Mouse (Mus musculus): ENCODE measurements around the gene Aes. TPM values are rescaled to one million over a fixed set of nuclear protein-coding genes. Genes with fewer than 3 reads are reported as not detected.
A peak's percentile ranks its signal among the peaks of the same experiment; 100 is the strongest.

Aes gene
- polyA plus RNA-seq, 2 experiments, result 134 to 139 TPM

- H3K27me3 ChIP-seq (ENCODE audit: control insufficient read depth, insufficient read depth, low read length), result no peaks in the 10 kb centered on the region
- 63% methylated on average over 3 of the region's 3 CpGs for WGBS (ENCODE audit: insufficient replicate concordance)
- peaks cover 2 to 13% of the 10 kb centered on the region in 2 experiments; a peak in 2 of 4 replicates for H3K4me1 ChIP-seq (replicated peaks; ENCODE audit: control insufficient read depth in 2 of 2, insufficient read depth in 2 of 2, low read length in 1 of 2)
- no peak overlapping the region for H3K4me3 ChIP-seq (ENCODE audit: insufficient read depth in 1 of 2, low read depth in 2 of 2, low read length in 2 of 2)
- no peak overlapping the region for H3K9ac ChIP-seq (replicated peaks)
- H3K27ac ChIP-seq, result no peak overlapping the region
- DNase-seq (ENCODE audit: low read depth in 3 of 3, low spot score in 3 of 3) (no peak), ATAC-seq (ENCODE audit: insufficient read depth) (no peak)
- no peaks in the 10 kb centered on the region for H3K9me3 ChIP-seq (ENCODE audit: control insufficient read depth, low read length)
- TF ChIP-seq CTCF (IDR thresholded peaks at IDR 0.05; ENCODE audit: low read depth), result no peak
- no peak for TF ChIP-seq EP300 (IDR thresholded peaks at IDR 0.05; ENCODE audit: low read depth)
- no peaks in the 10 kb centered on the region for H3K36me3 ChIP-seq (replicated peaks; ENCODE audit: control insufficient read depth, insufficient read depth, low read depth)
- no peak overlapping the region for H3K4me2 ChIP-seq (ENCODE audit: low read depth)
Observed at GRCm38 (mm10) chr10:81538321-81539048, 20.8 kb upstream of the Aes start.

- no peak for DNase-seq (ENCODE audit: low read depth in 3 of 3, low spot score in 3 of 3)
- TF ChIP-seq CTCF (IDR thresholded peaks at IDR 0.05; ENCODE audit: low read depth) (no peak), EP300 (IDR thresholded peaks at IDR 0.05; ENCODE audit: low read depth) (no peak)
- Histone ChIP-seq H3K27ac (no peak overlapping the region), H3K4me2 (ENCODE audit: low read depth) (peak overlapping the region; percentile 28; the same call in 1 of the 2 replicates), H3K4me3 (ENCODE audit: insufficient read depth in 1 of 2, low read depth in 2 of 2, low read length in 2 of 2) (no peak overlapping the region), H3K27me3 (ENCODE audit: control insufficient read depth, insufficient read depth, low read length) (no peaks in the 10 kb centered on the region), H3K36me3 (replicated peaks; ENCODE audit: control insufficient read depth, insufficient read depth, low read depth) (no peaks in the 10 kb centered on the region), H3K9me3 (ENCODE audit: control insufficient read depth, low read length) (no peaks in the 10 kb centered on the region), H3K4me1 (replicated peaks; ENCODE audit: control insufficient read depth in 2 of 2, insufficient read depth in 2 of 2, low read length in 1 of 2) (peaks cover 13 to 26% of the 10 kb centered on the region in 2 experiments), H3K9ac (replicated peaks) (peak overlapping the region; percentile 13; the same call in 1 of the 2 replicates)
- WGBS (ENCODE audit: insufficient replicate concordance), result 56% methylated on average over 5 of the region's 5 CpGs
- no peak for ATAC-seq (ENCODE audit: insufficient read depth)
Observed at GRCm38 (mm10) chr10:81541363-81541762, 17.9 kb upstream of the Aes start.

GRCm38 (mm10) chr10:81541803-81542202 lies 17.5 kb upstream of the Aes start:
- Histone ChIP-seq H3K9ac (replicated peaks) (0 out of 2 replicates have a peak overlapping the region, but pooled peaks have one; percentile 13), H3K27me3 (ENCODE audit: control insufficient read depth, insufficient read depth, low read length) (no peaks in the 10 kb centered on the region), H3K36me3 (replicated peaks; ENCODE audit: control insufficient read depth, insufficient read depth, low read depth) (no peaks in the 10 kb centered on the region), H3K4me2 (ENCODE audit: low read depth) (peak overlapping the region; percentile 28; the same call in 1 of the 2 replicates), H3K4me1 (replicated peaks; ENCODE audit: control insufficient read depth in 2 of 2, insufficient read depth in 2 of 2, low read length in 1 of 2) (peaks cover 17 to 30% of the 10 kb centered on the region in 2 experiments), H3K27ac (no peak overlapping the region; the same call in 1 of the 2 replicates), H3K4me3 (ENCODE audit: insufficient read depth in 1 of 2, low read depth in 2 of 2, low read length in 2 of 2) (no peak overlapping the region), H3K9me3 (ENCODE audit: control insufficient read depth, low read length) (no peaks in the 10 kb centered on the region)
- ATAC-seq (ENCODE audit: insufficient read depth) (no peak), DNase-seq (ENCODE audit: low read depth in 3 of 3, low spot score in 3 of 3) (no peak)
- TF ChIP-seq EP300 (IDR thresholded peaks at IDR 0.05; ENCODE audit: low read depth) (no peak), CTCF (IDR thresholded peaks at IDR 0.05; ENCODE audit: low read depth) (no peak)
- WGBS (ENCODE audit: insufficient replicate concordance), result 66% methylated on average over 10 of the region's 10 CpGs

GRCm38 (mm10) chr10:81542727-81543460 lies 16.4 kb upstream of the Aes start:
- DNase-seq (ENCODE audit: low read depth in 3 of 3, low spot score in 3 of 3) (no peak), ATAC-seq (ENCODE audit: insufficient read depth) (no peak)
- WGBS (ENCODE audit: insufficient replicate concordance), result 73% methylated on average over 7 of the region's 7 CpGs
- Histone ChIP-seq H3K4me1 (replicated peaks; ENCODE audit: control insufficient read depth in 2 of 2, insufficient read depth in 2 of 2, low read length in 1 of 2) (peaks cover 17 to 34% of the 10 kb centered on the region in 2 experiments), H3K4me2 (ENCODE audit: low read depth) (peak overlapping the region; percentile 88), H3K9me3 (ENCODE audit: control insufficient read depth, low read length) (no peaks in the 10 kb centered on the region), H3K4me3 (ENCODE audit: insufficient read depth in 1 of 2, low read depth in 2 of 2, low read length in 2 of 2) (peak overlapping the region in 1 of 2 experiments; percentile 78; a peak in 2 of 4 replicates), H3K9ac (replicated peaks) (peak overlapping the region; percentile 74), H3K27ac (no peak overlapping the region), H3K27me3 (ENCODE audit: control insufficient read depth, insufficient read depth, low read length) (no peaks in the 10 kb centered on the region), H3K36me3 (replicated peaks; ENCODE audit: control insufficient read depth, insufficient read depth, low read depth) (no peaks in the 10 kb centered on the region)
- TF ChIP-seq EP300 (IDR thresholded peaks at IDR 0.05; ENCODE audit: low read depth), result no peak
- TF ChIP-seq CTCF (IDR thresholded peaks at IDR 0.05; ENCODE audit: low read depth), result no peak

GRCm38 (mm10) chr10:81543633-81544032 lies 15.7 kb upstream of the Aes start:
- Histone ChIP-seq H3K9me3 (ENCODE audit: control insufficient read depth, low read length) (no peaks in the 10 kb centered on the region), H3K27ac (no peak overlapping the region), H3K27me3 (ENCODE audit: control insufficient read depth, insufficient read depth, low read length) (no peaks in the 10 kb centered on the region), H3K4me3 (ENCODE audit: insufficient read depth in 1 of 2, low read depth in 2 of 2, low read length in 2 of 2) (peak overlapping the region; percentile 71 to 78), H3K36me3 (replicated peaks; ENCODE audit: control insufficient read depth, insufficient read depth, low read depth) (no peaks in the 10 kb centered on the region), H3K9ac (replicated peaks) (peak overlapping the region; percentile 74), H3K4me1 (replicated peaks; ENCODE audit: control insufficient read depth in 2 of 2, insufficient read depth in 2 of 2, low read length in 1 of 2) (peaks cover 17 to 34% of the 10 kb centered on the region in 2 experiments), H3K4me2 (ENCODE audit: low read depth) (peak overlapping the region; percentile 88)
- DNase-seq (ENCODE audit: low read depth in 3 of 3, low spot score in 3 of 3) (no peak), ATAC-seq (ENCODE audit: insufficient read depth) (no peak)
- TF ChIP-seq CTCF (IDR thresholded peaks at IDR 0.05; ENCODE audit: low read depth) (no peak), EP300 (IDR thresholded peaks at IDR 0.05; ENCODE audit: low read depth) (no peak)
- WGBS (ENCODE audit: insufficient replicate concordance), result 83% methylated on average over 1 of the region's 1 CpGs
